Mouse (Mus musculus) E14TG2a.4 (cell line): ENCODE results near the gene Tmem56.

Source experiments
- CTCF ChIP-seq: conservative IDR thresholded peaks from 2 replicates; pipeline ENCODE4 v1.5.1; 2014; ENCODE audit warnings: low read length
- NANOG ChIP-seq: IDR thresholded peaks from 2 replicates; pipeline ENCODE4 v1.6.1; 2014; ENCODE audit warnings: borderline replicate concordance, low read length, mixed read lengths
- POU5F1 ChIP-seq: IDR thresholded peaks from 2 replicates; pipeline ENCODE4 v1.6.1; 2014; ENCODE audit warnings: low read length, borderline replicate concordance

GRCm38 (mm10) chr3:121308935-121309334 lies 26.0 kb upstream of the Tmem56 start:
- TF ChIP-seq CTCF (no peak), POU5F1 (no peak), NANOG (no peak)
